Mouse (Mus musculus) cerebellum, adult 9-10 months (tissue): ENCODE results near the gene Htra3.
A peak's percentile ranks its signal among the peaks of the same experiment; 100 is the strongest.

Experiments used
- DNase-seq: peaks from one replicate; pipeline ENCODE4 v3.0.0; 2022

Htra3 gene

DNA sequence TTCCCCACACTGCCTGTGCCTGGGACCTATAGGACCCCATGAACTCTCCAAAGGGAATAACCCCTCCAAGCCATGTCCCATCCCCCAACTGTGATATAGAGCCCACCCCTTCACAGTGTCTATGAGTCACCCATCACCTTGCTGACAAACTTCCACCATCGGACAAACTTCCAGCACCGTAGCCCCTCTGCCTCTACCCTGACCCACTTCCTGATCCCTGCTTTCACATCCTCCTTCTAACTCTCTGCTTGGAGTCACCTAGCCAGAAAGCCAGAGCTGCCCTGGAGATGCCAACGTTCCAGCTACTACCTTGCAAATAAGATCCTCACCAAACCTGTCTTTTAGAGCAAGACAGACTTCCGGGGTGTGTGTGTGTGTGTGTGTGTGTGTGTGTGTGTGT lies 14.1 kb upstream of the Htra3 start:
- DNase-seq = no peak

DNA sequence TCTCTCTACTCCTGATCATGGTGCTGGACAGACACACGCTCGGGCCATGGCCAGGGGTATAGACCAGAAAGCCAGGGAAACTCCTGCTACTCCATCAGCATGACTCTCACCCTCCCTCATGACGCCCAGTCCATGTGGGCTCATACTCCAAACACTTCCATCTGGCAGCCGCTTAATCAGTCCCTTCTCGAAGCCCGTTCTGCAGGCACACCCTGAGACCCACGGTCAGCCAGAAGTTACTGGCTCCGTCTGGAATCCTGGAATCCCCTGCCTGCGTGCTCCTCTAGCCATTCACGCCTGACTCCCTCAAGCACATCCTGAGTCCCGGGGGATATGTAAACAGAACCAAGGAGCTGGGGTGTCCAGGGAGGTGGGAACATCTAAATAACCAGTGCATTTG lies 11.7 kb upstream of the Htra3 start:
- DNase-seq = no peak

DNA sequence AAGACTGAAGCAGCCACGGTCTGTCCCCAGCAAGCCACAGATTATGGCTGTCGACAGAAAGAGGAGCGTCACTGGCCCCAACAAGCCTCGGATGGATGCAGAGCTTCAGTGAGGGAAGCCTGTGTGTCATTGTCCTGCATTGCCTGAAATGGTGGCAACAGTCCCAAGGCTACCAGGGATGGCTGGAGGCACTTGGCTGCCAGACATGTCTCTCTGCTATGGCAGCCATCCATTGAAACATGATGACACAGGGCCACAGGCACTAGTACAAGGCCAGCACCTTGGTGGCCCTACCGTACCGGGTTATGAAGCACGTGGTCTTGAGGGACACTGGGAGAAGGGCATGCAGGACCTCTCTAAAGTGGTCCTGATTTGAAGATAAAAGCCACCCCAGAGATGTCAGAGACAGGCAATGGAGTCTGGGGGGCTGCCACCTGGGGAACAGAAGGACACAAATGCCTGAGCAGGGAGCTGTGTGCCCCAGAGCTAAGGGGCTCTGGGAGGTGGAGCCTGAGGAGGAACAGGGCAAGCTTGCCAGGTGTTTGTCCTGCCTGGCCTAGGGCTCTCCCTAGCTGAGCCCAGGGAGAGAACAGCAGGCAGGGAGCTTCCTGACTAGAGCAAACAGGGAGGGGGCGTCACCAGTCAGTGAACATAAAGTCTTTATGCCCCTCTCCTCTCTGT lies 11.0 kb upstream of the Htra3 start:
- no peak for DNase-seq

DNA sequence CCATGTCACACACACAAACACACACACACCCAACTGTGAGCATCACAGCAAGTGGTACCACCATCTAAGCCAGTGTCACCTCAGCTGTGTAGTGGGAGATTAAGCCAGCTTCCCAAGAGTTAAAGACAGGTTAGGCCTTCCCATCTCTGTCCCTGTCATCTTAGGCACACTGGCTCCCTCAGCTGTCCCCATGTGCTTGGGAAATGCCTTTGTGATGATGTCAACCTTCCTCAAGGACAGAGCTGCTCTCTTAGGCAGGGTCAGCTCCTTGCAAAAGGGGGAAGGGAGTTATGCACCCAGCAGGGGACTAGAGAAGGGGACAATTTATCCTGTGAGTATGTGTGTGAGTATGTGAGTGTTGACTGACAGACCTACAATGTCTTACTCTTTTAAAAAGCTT lies 9.8 kb upstream of the Htra3 start:
- no peak for DNase-seq

DNA sequence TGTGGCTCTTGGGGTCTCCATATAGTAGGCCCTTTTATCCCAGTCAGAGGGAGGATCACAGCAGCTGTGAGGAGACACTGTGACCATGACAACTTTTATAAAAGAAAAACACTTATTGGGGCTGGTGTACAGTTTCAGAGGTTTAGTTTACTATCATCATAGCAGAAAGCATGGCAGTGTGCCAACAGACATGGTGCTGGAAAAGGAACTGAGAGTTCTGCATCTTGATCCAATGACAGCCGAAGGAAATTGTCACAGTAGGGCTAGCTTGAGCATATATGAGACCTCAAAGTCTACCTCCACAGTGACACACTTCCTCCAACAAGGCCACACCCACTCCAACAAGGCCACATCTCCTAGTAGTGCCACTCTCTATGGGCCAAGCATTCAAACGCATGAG lies 9.3 kb upstream of the Htra3 start:
- DNase-seq = no peak

DNA sequence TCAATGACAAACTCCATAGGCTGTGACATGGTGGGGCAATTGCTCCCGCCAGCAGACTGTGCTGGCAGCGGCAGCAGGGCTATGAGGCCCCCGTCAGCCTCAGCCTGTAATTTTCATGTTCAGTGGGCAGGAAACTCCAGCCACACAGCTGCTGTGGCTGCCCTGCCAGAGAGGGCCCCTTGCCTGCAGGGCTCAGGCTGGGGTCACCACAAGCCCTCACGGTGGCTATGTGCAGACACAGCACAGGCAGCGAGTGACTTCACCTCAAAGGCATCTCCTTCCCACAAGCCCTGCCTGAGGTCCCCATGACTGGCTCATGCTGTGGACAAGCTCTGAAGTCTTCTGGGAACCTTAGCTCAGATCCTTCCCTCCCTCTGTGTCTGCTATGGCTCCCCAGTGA lies 7.5 kb upstream of the Htra3 start:
- no peak for DNase-seq

DNA sequence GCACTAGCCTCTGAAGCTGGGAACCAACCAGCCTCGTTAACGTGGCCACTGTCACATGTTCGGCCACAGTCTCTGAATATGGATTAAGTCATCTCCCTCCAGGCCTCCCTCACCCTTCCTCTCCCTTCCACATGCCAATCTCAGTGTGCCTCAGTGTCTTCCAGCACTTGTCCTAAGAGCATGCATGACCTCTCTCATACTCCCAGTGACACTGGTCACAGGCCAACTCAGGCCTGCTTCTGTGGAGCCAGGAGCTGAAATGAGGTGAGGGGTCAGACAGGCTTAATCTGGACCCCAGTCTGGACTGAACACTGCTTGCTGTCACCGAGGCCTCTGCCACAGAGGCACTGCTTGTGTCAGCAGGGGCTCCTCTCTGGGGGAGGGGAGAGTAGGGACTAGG lies 6.8 kb upstream of the Htra3 start:
- DNase-seq = no peak

DNA sequence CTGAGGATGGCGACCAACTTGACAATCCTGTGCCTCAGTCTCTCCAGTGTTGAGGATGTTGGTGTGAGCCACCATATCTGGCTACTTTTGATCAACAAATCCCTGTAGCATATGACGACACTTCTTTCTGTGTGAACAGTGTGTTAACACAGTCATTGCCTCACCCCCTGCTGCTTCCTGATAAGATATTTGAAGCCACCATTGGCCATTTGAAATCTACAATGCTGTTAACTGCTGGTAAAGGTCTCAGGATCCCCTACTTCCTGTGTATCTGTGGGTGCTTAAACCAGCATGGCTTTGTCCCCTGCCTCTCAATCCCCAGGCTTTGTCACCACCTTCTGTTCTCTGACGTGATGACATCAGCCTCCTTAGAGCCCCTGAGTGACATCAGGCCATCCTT lies 5.5 kb upstream of the Htra3 start:
- DNase-seq = no peak

DNA sequence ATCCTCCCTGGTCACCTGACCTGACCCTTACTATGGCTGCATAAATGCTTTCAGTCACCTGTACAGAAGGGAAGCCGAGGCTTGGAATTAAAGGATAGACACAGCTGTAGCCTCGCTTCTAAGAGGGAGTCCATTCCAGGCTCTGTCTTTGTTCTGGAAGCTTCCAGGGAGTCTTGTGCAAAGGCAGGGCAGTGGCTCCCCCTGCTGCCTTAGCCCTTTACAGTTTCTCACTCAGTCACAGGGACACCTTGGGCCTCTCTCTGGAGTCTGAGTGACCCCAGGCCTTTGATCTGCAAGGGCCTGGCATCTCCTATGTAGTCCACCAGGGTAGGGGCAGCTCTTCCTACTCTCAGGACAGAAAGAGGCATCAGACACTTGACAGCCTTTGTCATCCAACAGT lies 1.4 kb upstream of the Htra3 start:
- DNase-seq = no peak

DNA sequence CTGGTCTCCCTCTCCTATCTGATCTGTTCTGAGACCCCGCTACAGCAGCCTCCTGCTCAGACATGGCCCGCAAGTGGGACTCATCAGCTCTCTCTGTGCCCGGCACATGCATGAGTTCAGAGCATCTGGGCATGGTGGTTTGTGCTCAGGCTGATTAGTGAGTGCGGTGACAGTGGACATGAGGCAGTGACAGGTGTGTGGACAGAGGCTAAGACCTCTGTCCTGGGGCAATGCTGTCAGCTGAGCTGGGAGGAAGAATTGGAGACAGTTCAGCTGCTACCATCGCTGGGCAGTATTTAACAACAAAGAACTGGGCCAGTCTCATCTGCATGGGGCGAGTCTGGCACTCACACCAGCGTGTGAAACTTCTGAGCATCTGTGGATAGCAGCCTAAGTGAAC lies 2.6 kb downstream of the Htra3 start:
- DNase-seq = no peak

DNA sequence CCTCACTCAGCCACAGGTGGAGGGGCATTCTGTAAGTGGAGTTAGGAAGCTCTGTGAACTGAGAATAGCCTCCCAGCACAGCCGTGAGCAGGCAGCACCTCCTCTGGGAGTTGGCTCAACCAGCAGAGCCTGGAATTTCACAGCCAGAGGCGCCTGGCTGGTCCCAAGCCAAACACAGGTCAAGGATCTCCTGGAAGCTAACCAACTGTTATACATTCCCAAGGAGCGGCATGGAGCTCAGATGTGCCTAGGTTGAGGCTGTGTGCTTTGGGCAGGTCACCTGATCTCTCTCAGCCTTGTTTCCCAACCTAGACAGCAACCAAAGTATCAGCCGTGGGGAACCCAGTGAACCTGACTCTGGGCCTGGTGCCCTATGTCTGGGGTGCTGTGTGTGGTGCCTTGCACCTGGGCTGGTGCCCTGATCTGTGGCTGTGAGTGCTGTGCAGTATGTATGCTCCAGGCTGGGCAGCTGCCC lies 5.5 kb downstream of the Htra3 start:
- no peak for DNase-seq

DNA sequence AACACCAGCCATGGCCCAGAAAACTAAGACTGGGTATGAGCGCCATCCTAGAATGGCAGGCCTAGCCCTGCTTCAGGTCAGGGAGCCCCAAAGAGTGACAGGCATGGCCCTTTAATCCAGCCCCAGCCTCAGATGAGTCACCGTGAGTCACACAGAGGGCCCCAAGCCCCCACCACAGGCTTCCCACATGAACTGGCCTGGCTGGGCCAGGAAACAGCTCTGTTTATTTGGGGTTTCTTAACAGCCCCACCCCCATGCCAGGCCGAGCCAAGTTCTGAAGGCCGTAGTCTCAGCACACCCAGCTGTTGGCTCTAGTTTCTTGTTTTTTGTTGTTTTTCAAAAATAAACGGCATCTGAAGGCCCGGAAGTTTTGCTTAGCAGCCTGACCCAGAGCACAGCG lies 6.5 kb downstream of the Htra3 start:
- no peak for DNase-seq

DNA sequence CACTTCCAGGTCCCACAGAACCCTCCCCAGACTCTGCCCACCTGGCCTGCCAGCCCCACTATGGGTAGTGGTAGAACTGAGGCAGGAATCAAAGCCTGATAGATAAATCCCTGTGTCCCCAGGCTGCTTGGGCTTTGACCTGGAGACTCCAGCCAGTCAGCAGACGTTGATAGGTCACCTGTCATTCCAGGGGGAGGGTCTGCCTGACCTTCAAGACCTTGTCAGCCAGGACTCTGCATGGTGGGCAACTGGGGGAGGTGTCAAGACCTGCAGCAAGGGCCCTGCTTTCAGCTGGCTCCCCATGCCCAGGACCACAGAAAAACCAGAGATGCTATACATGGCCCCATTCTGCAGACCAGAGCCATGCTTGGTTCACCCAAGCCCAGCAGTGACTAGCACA lies 7.0 kb downstream of the Htra3 start:
- no peak for DNase-seq

DNA sequence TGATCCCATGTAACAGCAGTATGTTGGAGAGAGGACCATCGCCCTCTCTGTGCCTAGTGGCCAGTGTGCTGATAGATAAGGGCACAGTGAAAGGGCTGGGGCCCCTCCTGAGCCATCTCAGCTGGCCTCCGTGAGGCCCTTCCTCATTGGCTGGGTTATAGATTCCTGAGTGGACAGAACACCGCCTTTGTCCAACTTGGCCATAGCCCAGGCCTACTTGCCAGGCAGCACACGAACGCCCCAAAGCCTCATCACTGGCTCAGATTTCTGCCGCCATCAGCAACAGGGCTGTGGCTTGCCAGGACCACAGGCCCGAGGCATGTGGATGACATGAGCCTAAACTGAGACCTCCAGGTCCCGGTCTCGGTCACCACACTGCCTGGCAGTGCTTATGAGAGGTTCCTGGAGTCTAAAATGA lies 8.1 kb downstream of the Htra3 start:
- peak; percentile 33 for DNase-seq

DNA sequence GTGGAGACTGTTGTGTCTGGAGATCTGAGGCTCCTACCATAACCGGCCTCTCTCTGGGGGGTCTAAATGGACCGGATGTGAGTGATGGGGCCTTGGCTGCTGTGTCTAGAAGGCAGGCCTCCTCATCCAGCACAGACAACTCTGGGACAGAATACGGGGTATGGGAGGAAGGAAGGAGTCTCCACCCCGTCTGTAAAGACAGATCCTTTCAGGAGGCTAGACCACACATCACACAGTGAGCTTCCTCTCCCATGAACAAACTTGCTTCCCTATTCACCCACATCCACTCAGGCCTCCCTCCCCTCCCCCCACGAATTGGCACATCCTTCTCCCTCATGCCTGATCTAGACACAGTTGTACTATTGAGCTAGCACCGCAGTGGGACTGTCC lies 9.2 kb downstream of the Htra3 start:
- DNase-seq = no peak

DNA sequence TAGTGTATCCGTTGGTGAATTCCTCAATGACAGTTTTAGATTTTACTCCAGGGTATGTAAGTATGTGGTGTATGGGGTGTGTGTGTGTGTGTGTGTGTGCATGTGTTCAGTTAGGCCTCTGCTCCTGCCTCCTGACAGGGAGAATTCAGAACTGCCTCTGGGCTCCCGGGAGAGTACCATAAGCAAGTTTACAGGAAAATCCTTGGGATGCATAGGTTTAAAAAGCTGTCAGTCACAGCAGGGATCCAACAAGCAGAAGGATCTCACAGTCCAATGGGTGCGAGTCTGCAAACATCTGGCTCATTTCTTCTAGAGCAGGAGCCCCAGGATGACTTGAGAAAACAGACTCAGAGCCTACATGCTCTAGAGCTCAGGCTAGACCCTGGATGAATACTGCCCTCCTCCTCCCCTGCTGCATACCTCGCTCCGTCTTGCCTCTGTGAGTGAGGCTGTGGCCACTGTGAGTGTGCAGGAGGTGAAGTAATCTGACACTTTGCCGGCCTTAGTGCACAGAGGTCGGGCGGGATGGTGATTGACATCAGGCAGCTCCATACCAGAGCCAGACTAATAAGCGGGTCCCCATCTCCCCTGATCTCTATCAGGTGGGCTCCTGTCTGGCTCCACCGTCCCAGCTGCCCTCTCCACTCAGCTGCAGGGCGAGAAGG lies 9.7 kb downstream of the Htra3 start:
- DNase-seq = no peak

DNA sequence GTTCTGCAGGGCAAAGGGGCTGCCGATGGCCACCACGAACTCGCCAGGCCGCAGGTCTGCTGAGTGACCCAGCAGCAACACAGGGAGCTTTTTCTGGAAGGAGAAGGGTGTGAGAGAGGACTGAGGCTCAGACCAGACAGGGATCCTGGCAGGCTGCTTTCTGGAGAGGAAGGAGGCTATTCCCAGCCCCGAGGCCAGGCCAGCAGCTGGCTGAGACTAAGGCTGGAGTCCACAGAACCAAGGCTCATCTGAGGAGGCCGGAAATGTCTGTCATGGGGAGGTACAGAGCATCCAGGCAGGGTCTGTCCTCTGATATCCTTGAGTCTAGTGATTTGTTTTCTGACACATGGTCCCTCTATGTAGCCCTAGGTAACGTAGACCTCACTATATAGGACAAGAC lies 13.4 kb downstream of the Htra3 start:
- DNase-seq = no peak

DNA sequence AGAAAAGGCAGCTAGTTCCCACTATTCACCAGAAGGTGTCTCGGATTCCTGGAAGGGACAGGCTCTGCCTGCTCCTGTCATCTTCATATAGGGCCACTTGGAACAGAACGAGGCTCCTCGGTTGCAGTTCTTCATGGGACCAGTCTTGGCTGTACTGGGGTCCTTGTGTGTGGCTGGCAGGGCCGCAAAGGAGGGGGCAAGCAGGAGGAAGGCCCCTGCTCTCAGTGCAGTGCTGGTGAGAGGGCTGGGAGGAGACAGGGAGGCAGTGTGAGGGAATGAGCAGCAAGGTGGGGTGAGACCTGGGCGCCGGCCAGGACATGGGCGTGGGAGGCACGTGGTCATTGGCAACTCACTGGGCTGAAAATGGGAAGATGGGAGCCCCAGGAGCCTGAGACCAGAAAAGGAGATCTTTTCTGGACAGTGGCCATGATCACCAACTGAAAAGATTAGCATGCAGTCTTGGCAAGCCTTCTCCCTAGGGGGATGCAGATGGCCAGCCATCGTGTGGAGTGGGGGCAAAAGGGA lies 17.5 kb downstream of the Htra3 start:
- no peak for DNase-seq

DNA sequence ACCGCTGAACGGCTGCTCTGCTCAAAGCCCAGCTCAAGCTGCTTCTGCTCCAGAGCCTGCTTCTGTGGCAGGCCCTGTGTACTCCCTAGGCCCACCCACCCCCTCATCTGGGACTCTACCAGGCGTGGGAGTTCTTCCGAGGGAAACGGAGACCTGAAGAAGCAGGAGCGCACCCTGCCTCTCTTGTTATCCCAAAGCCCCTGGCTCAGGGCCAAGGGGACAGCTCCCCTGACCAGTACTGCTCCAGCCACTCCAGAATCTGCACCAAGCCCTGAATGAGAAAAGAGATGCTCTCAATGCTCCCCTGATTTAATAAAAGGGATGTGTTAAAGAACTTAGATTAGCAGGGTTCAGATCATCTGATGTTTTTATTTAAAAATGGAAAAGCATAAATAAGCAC lies 18.4 kb downstream of the Htra3 start:
- DNase-seq = no peak

DNA sequence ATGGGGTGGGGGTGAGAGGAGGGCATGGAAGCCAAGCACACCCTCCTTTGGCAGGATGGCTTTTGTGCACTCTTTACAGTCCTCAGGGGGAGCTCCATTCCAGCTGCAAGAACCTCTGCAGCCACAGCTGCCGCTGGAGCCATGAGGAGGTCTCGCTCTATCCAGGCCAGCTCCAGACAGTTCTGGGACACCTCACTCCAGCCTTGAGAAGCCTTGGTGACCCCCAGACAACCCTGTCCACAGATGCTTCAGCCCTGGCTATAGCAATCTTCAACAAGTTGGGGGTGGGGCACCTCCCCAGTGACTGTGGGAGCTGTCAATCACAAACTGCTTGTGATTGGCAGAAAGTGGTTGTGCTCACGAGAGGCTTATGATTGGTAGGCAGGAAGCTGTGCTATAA lies 20.1 kb downstream of the Htra3 start:
- DNase-seq = no peak

DNA sequence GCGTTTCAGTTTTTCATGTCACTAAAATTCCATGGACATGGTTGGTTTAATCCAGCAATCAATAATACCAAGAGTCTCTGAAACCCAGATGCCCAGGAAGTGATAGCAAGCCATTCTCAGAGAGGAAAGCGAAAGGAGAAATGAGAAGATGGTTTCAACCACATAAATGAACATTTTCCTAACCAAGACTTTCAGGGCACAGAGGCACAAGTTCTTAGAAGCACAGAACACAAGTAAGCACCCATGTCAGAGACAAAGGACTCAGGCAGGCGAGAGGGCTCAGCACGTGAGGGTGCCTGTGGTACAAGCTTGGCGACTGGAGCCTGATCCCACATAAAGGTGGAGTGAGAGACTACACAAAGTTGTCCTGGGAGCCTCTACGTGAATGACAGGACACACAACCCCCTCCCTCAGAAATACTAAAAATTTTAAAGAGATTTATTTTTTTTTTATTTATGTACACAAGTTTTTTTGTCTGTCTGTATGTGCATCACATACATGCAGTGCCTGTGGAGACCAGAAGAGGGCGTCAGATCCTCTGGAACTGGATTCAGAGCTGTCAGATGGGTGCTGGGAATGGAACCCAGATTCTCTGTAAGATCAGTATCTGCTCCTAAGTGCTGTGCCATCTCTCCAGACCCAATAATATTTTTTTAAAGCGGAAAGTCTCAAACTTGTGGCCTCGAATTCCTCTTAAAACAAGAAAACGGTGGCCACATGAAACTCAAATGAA lies 23.7 kb downstream of the Htra3 start:
- no peak for DNase-seq

DNA sequence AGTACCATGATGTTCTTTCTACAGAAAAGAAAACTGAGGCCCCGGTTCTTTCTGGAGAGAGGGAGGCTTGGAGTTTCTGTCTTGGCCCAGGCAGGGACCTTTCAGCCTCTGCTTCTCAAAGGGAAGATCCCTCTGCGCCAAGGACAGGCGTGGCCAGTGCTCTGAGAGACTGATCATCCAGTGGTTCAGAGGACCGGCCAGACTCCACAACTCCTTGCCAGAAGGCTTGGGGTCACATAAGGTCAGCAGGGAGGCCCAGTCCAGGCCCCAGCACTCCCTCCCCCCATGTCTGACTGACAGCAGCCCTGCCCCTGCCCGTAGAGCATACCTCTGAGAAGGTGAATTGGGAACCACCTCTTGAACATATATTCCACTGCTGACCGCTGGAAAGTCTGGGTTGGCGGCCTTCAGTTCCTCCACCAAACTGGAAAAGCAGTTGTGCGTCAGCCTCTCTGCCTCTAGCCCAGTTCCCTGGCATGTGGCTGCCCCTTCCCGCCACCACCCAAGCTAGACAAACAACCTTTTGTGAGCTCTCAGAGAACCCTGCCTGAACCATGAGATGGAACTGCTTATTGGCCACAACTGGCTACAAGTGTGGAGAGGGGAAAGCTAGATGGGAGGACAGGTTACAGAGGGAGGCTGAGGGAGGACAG lies 25.7 kb downstream of the Htra3 start:
- DNase-seq = no peak

DNA sequence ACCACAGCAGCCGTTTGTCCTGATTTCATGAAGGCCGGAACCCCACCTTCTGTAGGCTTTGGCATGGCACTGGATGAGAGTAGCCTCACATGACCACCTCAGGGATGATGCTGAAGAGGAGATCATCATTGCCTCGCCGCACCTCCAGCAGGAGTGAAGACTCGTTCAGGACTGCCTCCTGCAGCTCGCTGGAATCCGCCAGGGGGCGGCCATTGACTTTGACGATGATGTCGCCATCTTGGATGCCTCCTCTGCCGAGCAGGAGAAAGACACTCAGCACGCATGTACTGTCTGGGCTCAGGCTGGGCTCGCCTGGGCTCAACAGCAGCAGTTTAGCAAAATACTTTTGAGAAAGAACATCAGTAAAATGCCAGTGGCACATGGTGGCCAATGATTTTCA lies 26.7 kb downstream of the Htra3 start:
- no peak for DNase-seq

DNA sequence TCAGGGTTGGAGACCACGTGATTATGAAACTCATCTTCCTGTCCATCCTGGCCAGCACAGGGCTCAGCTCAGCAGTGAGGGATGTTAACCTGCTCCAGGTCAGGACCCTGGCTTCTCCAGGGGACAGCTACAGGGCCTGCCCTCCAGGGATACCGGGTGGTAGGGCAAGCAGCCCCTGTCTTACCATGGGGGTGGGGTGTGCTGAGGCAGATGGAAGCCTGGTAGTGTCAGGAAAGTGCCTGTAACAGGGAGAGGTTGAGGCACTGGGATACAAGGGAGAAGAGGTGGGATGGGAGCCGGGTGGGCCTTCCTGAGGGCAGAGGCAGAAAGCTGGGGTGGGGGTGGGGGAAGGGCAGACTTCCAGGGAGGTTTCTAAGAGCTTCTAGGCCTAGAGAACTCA lies 27.3 kb downstream of the Htra3 start:
- DNase-seq = no peak
